Mouse (Mus musculus): ENCODE results near the gene Six3. TPM values are rescaled to one million over a fixed set of nuclear protein-coding genes. Genes with fewer than 3 reads are reported as not detected.
A peak's percentile ranks its signal among the peaks of the same experiment; 100 is the strongest.

Six3 gene
- polyA plus RNA-seq, 1 experiment from 2014 or later = 17.6 TPM

DNA sequence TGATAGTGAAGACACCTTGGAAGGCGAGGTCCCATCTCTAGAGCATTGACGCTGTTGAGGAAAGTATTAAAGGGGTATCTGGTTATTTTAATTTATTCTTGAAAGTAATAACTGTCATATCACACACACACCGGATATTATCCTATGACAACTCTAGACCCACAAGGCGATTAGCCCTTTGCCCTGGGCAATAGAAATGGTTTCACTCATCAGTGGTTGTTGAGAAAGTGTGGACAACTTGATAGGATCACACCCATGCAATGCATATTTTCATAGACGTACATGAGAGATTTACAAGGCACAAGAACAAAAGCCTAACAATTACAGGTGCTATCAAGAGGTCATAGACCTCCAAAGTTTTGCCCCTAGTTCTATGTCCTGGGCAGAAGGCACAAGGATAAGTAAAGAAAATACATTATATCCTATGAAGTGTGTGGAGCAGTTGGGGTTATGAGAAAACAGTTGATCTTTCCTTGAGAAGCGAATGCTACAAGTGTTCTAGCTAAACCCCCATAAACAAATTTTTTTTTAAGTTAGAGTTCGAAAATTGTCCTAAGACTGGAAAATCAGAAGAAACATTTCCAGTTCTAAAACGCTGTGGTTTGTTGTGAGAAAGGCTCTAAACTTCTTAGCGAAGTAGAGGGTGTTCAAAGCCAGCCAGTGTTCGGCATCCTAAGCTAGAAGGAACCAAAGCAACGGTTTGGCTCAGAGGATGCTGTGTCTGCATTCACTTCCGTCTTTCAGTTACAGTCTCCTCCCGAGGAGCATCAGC lies 3.6 kb upstream of the Six3 start:
- no peak for ATAC-seq
- H3K9me3 ChIP-seq (ENCODE audit: control insufficient read depth, low read length) = no peaks in the 10 kb centered on the region
- H3K9ac ChIP-seq (replicated peaks; ENCODE audit: low read depth, low read length) = no peak overlapping the region
- H3K4me2 ChIP-seq (ENCODE audit: low read length) = no peak overlapping the region
- H3K4me3 ChIP-seq (replicated peaks; ENCODE audit: low read length) = no peak overlapping the region
- no peak overlapping the region for H3K27ac ChIP-seq (ENCODE audit: low read length)
- no peaks in the 10 kb centered on the region for H3K36me3 ChIP-seq (ENCODE audit: control insufficient read depth, insufficient read depth)
- peaks cover 82% of the 10 kb centered on the region for H3K27me3 ChIP-seq (replicated peaks; ENCODE audit: control insufficient read depth, insufficient read depth, low read length)
- peaks cover 28% of the 10 kb centered on the region for H3K4me1 ChIP-seq (replicated peaks; ENCODE audit: control insufficient read depth, insufficient read depth, low read length)
- WGBS = 39% methylated on average over 13 of the region's 13 CpGs

DNA sequence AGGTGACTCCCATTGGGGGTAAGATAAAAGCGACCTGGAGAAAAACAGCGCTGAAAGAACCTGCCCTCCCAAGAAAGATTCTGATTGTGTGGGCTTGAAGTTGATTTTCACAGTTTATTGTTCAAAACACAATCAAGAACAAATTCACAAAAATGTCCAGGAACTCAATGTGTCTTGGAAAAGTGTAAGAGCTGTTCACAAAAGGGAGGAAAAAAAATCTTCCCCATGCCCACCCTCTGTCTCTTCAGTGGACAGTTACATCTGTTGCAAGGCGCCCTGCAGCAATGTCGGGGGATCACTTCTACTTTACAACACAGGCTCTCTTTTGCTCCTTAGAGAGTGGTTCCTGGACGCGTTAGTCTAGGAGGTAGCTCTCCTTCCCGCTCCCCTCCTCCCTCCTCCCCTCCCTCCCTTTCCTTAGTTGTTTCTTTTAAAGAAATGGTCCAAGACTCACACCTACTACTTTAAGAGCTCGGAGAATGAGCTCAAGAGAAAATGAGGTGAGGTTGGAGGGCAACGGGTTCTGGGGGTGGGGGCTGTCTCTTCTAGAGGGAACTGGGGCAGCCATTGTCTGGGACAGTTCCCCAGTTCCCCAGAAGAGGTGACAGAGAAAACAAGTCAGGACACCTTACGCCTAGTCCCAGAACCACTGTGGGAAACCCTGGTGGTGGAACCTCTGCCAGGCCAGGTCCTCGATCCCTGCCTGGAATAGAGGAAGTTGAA lies 2.9 kb upstream of the Six3 start:
- Histone ChIP-seq H3K27me3 (replicated peaks; ENCODE audit: control insufficient read depth, insufficient read depth, low read length) (peaks cover 81% of the 10 kb centered on the region), H3K27ac (ENCODE audit: low read length) (no peak overlapping the region), H3K36me3 (ENCODE audit: control insufficient read depth, insufficient read depth) (no peaks in the 10 kb centered on the region), H3K4me1 (replicated peaks; ENCODE audit: control insufficient read depth, insufficient read depth, low read length) (peaks cover 33% of the 10 kb centered on the region), H3K4me3 (replicated peaks; ENCODE audit: low read length) (no peak overlapping the region), H3K9me3 (ENCODE audit: control insufficient read depth, low read length) (no peaks in the 10 kb centered on the region), H3K9ac (replicated peaks; ENCODE audit: low read depth, low read length) (no peak overlapping the region), H3K4me2 (ENCODE audit: low read length) (no peak overlapping the region)
- ATAC-seq = no peak
- 41% methylated on average over 11 of the region's 11 CpGs for WGBS

DNA sequence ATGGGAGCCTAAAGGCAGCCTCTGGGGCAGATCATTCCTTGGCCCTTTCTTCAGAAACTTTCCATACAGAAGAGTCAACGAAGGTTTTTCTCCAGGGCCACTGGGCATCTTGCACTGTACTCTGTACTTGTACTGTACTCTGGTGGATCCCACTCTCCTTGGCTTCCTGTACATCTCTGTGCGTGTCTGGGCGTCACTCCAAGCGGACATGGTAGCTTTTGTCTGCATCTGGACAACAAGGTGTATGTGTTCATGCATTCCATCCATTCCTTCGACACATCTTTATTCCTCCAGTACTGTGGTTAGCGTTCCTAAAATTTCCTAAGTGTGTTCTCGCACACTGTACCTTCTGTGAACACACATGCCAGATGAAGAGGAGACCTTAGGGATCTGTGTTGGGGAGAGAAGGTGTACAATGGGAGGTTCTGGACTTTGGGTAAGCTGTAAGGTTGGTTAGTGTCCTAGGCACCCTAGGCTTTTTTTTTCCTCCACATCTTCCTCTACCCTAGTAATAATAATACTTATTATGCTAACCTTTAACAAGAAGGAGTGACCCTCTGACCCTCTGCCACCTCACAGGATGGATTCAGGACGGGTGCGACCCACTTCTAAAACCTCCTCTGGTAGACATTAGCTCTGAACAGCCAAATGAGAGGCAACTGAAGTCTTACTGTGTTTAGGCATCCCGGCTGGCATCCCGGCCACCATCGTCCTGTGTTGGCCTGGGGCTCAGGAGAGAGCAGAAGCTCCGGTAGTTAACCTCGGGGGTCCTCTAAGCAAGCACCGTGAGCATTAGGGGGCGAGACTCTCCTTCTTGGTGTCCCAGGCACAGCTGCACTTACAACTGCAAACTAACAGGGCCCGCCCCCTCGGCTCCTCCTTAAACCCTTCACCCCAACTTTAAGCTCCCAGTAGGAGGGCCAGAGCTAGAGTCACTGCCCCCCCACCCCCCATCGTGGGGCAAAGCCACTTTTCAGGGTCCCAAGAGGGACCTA lies 1.6 kb upstream of the Six3 start:
- no peaks in the 10 kb centered on the region for H3K9me3 ChIP-seq (ENCODE audit: control insufficient read depth, low read length)
- H3K4me1 ChIP-seq (replicated peaks; ENCODE audit: control insufficient read depth, insufficient read depth, low read length) = peaks cover 33% of the 10 kb centered on the region
- H3K4me2 ChIP-seq (ENCODE audit: low read length) = peak overlapping the region; percentile 41; the same call in 1 of the 2 replicates
- H3K36me3 ChIP-seq (ENCODE audit: control insufficient read depth, insufficient read depth) = no peaks in the 10 kb centered on the region
- H3K4me3 ChIP-seq (replicated peaks; ENCODE audit: low read length) = no peak overlapping the region
- no peak overlapping the region for H3K27ac ChIP-seq (ENCODE audit: low read length)
- WGBS = 37% methylated on average over 19 of the region's 19 CpGs
- no peak overlapping the region for H3K9ac ChIP-seq (replicated peaks; ENCODE audit: low read depth, low read length)
- ATAC-seq = no peak
- H3K27me3 ChIP-seq (replicated peaks; ENCODE audit: control insufficient read depth, insufficient read depth, low read length) = peaks cover 91% of the 10 kb centered on the region

DNA sequence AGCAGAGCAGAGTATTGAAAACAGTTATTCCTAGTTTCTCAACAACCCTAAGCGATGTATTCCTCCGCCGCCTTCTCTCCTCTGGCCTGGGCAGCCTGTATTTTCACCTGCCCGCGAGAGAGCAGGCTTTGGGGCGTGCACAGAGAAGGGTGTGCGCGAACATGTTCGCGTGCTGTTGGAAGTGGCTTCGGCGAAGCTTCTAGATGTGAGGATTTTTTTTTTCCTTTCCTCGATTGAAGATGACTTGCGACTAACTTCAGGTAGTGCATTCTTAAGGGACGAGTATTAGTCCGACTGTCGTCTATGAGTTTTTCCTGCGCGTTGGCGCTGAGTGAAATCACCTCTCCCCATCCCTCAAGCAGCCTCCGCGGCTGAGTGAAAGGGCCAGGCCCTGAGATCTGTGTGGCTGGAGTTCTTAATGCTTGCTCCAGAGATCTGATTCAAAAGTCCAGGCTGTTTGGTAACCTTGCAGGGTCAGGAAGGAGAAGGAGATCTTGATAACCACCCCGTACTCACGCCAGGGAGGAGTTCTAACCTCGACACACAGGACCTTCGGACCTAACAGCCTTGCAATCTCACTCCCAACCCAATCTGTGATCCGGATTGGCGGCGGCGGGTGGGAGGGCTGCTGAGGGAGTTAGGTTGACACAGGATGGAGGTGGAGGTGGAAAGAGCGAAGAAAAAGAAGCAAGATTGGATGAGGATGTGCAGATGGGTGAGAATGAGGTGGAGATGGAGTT lies 712 bp upstream of the Six3 start:
- H3K27me3 ChIP-seq (replicated peaks; ENCODE audit: control insufficient read depth, insufficient read depth, low read length) = peaks cover 90% of the 10 kb centered on the region
- peak overlapping the region; percentile 41; the same call in 1 of the 2 replicates for H3K4me2 ChIP-seq (ENCODE audit: low read length)
- no peak for ATAC-seq
- WGBS = 11% methylated on average over 31 of the region's 31 CpGs
- H3K4me1 ChIP-seq (replicated peaks; ENCODE audit: control insufficient read depth, insufficient read depth, low read length) = peaks cover 33% of the 10 kb centered on the region
- H3K9ac ChIP-seq (replicated peaks; ENCODE audit: low read depth, low read length) = no peak overlapping the region
- H3K27ac ChIP-seq (ENCODE audit: low read length) = no peak overlapping the region
- H3K9me3 ChIP-seq (ENCODE audit: control insufficient read depth, low read length) = no peaks in the 10 kb centered on the region
- H3K4me3 ChIP-seq (replicated peaks; ENCODE audit: low read length) = peak overlapping the region; percentile 38
- H3K36me3 ChIP-seq (ENCODE audit: control insufficient read depth, insufficient read depth) = no peaks in the 10 kb centered on the region

DNA sequence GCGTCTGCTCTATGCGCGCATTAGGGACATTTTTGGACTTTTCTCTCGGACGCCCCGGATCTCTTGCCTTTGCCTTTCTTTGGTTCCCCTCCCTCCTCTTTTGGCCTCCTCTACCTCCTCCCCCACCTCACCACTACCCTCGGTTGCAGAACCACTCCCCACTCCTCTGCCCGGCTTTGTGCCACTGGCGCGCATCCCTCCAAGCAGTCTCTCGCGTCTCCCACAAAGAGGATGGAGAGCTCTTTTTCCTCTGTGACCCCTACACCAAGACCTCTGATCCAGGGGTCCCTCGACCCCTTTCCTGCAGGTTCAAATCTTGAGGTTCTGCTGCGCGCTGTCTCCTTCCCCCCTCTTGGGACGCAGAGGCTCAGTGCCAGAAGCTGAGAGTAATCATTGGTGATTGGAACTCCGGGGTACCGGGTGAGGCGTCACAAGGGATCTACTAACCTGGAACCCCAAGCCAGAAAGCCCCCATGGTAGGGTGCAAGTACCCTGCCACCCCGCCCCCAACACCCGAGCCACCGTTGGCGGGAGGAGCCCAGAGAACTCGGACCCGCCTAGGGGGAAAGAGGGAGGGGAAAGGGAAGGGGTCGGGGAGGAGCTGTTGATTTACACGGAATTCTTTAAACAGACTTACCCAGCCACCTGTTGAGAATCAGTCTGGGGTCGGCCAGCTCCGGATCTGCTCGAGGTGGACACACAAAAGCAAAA lies 758 bp downstream of the Six3 start:
- no peaks in the 10 kb centered on the region for H3K36me3 ChIP-seq (ENCODE audit: control insufficient read depth, insufficient read depth)
- no peak for ATAC-seq
- peak overlapping the region; percentile 40 for H3K4me2 ChIP-seq (ENCODE audit: low read length)
- peaks cover 89% of the 10 kb centered on the region for H3K27me3 ChIP-seq (replicated peaks; ENCODE audit: control insufficient read depth, insufficient read depth, low read length)
- WGBS = under 1% methylated on average over 29 of the region's 30 CpGs
- H3K4me3 ChIP-seq (replicated peaks; ENCODE audit: low read length) = peak overlapping the region; percentile 38
- peaks cover 33% of the 10 kb centered on the region for H3K4me1 ChIP-seq (replicated peaks; ENCODE audit: control insufficient read depth, insufficient read depth, low read length)
- H3K9ac ChIP-seq (replicated peaks; ENCODE audit: low read depth, low read length) = peak overlapping the region; percentile 35; the same call in 1 of the 2 replicates
- H3K27ac ChIP-seq (ENCODE audit: low read length) = peak overlapping the region; percentile 14; the same call in 1 of the 2 replicates
- no peaks in the 10 kb centered on the region for H3K9me3 ChIP-seq (ENCODE audit: control insufficient read depth, low read length)

DNA sequence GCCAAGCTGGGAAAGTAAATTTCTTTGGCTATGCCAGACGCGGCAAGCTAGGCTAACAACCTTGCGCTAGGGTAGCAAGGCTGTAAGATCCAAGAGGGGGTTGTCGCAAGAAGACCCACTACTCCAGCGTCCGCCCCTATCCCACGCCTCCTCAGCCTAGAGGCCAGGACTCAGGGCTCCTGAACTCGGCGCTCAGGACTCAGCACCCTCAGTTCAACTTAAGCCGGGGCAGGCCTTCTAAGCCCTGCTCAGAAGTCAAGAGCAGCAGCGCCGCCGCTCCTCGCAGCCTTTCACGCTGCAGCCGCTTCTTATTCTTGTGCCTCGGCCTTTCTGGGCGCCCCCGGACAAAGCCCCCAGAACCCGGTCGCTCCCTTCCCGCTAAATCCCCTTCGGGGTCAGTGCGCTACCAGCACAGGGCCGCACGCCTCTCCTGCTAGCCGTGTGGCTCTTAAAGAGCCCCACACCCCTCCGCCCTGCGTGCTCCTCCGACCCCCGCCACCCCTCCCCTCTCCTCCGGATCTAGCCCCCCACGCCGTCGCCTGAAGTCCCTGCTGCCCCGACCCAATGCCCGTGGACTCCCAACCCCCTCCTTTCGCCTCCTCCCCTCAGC lies 1.4 kb downstream of the Six3 start:
- H3K4me2 ChIP-seq (ENCODE audit: low read length) = peak overlapping the region; percentile 40
- no peaks in the 10 kb centered on the region for H3K36me3 ChIP-seq (ENCODE audit: control insufficient read depth, insufficient read depth)
- H3K4me3 ChIP-seq (replicated peaks; ENCODE audit: low read length) = peak overlapping the region; percentile 38
- WGBS = under 1% methylated on average over 33 of the region's 38 CpGs
- peak overlapping the region; percentile 33; the same call in 1 of the 2 replicates for H3K27ac ChIP-seq (ENCODE audit: low read length)
- no peak for ATAC-seq
- peaks cover 89% of the 10 kb centered on the region for H3K27me3 ChIP-seq (replicated peaks; ENCODE audit: control insufficient read depth, insufficient read depth, low read length)
- peaks cover 32% of the 10 kb centered on the region for H3K4me1 ChIP-seq (replicated peaks; ENCODE audit: control insufficient read depth, insufficient read depth, low read length)
- no peaks in the 10 kb centered on the region for H3K9me3 ChIP-seq (ENCODE audit: control insufficient read depth, low read length)
- peak overlapping the region; percentile 46 for H3K9ac ChIP-seq (replicated peaks; ENCODE audit: low read depth, low read length)

DNA sequence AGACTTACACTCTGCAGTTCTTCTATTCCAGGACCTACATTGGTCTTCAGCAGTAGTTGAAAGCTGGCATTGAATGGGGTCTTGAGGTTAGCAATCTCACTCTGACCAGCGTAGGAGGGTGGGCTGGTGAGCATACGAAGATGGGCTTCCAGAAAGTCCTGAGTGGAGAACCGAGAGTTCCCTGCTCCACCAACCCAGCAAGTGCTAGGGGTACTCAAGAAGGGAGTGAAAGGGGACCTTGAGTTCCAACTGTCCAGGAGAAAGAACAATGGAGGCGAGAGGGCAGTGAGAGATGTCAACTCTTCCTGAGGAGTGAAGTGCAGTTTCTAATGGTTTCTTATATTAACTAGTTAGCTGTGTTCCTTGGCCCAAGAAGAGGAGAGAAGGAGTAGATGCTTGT lies 2.2 kb downstream of the Six3 start:
- H3K27me3 ChIP-seq (replicated peaks; ENCODE audit: control insufficient read depth, insufficient read depth, low read length) = peaks cover 86% of the 10 kb centered on the region
- no peak for ATAC-seq
- no peak overlapping the region; the same call in 1 of the 2 replicates for H3K27ac ChIP-seq (ENCODE audit: low read length)
- peak overlapping the region; percentile 40 for H3K4me2 ChIP-seq (ENCODE audit: low read length)
- H3K4me3 ChIP-seq (replicated peaks; ENCODE audit: low read length) = peak overlapping the region; percentile 38
- no peaks in the 10 kb centered on the region for H3K9me3 ChIP-seq (ENCODE audit: control insufficient read depth, low read length)
- no peaks in the 10 kb centered on the region for H3K36me3 ChIP-seq (ENCODE audit: control insufficient read depth, insufficient read depth)
- WGBS = 19% methylated on average over 4 of the region's 4 CpGs
- H3K9ac ChIP-seq (replicated peaks; ENCODE audit: low read depth, low read length) = 0 out of 2 replicates have a peak overlapping the region, but pooled peaks have one; percentile 46
- peaks cover 36% of the 10 kb centered on the region for H3K4me1 ChIP-seq (replicated peaks; ENCODE audit: control insufficient read depth, insufficient read depth, low read length)
